Comparison of ENCODE assay signal across 27 mouse cellular contexts in genomic region chr1:91277480-91277879, GRCm38 (mm10). TPM values are rescaled to one million over a fixed set of nuclear protein-coding genes. Genes with fewer than 3 reads are reported as not detected.
"Had no signal": no experiment of that assay in that cellular context is flagged by ENCODE, and none has a peak within 500 bp of the region (broad histone marks: within the 10 kb centered on the region; RNA-seq: fewer than 3 reads in every experiment).

No protein-coding gene starts in this region.

- H3K4me1 ChIP-seq: heart, embryonic 12.5 days; hindbrain, embryonic 10.5 days; hindbrain, embryonic 12.5 days; hindbrain, embryonic 15.5 days; intestine, embryonic 15.5 days; limb, embryonic 13.5 days; limb, embryonic 15.5 days had no signal

- DNase-seq: gastrocnemius, adult 2 months; gastrocnemius, postnatal 10 days; gastrocnemius, postnatal 25 days; heart, adult 2 months; heart, postnatal 10 days; heart, postnatal 4 days; kidney, adult 11 months; kidney, adult 2 months; kidney, adult 9 months; kidney, postnatal 10 days; kidney, postnatal 25 days; kidney, postnatal 4 days had no signal

- ATAC-seq: forebrain, embryonic 16.5 days; hindbrain, postnatal 0 days; intestine, embryonic 15.5 days had no signal

- H3K9me3 ChIP-seq: heart, embryonic 12.5 days; hindbrain, embryonic 10.5 days; hindbrain, embryonic 12.5 days; hindbrain, embryonic 15.5 days; intestine, embryonic 15.5 days; limb, embryonic 13.5 days; limb, embryonic 15.5 days; liver, embryonic 15.5 days had no signal

- H3K9ac ChIP-seq: heart, embryonic 12.5 days; hindbrain, embryonic 12.5 days; hindbrain, embryonic 15.5 days; intestine, embryonic 15.5 days; limb, embryonic 13.5 days; limb, embryonic 15.5 days; liver, embryonic 15.5 days had no signal

- H3K27ac ChIP-seq: heart, adult 2 months; hindbrain, embryonic 10.5 days; hindbrain, embryonic 12.5 days; hindbrain, embryonic 15.5 days; hindbrain, postnatal 0 days; intestine, embryonic 15.5 days; layer of hippocampus, adult 2 months; left cerebral cortex, adult 2 months; limb, embryonic 13.5 days; limb, embryonic 15.5 days had no signal

- H3K4me2 ChIP-seq: heart, embryonic 12.5 days; hindbrain, embryonic 12.5 days; hindbrain, embryonic 15.5 days; intestine, embryonic 15.5 days; limb, embryonic 13.5 days; limb, embryonic 15.5 days; liver, embryonic 15.5 days had no signal

- H3K27me3 ChIP-seq: heart, embryonic 12.5 days; hindbrain, embryonic 12.5 days; hindbrain, embryonic 15.5 days; intestine, embryonic 15.5 days; limb, embryonic 13.5 days; limb, embryonic 15.5 days; liver, embryonic 15.5 days had no signal

- H3K4me3 ChIP-seq: gastrocnemius, adult 2 months; heart, adult 2 months; heart, embryonic 12.5 days; hindbrain, embryonic 10.5 days; hindbrain, embryonic 12.5 days; hindbrain, embryonic 15.5 days; intestine, embryonic 15.5 days; layer of hippocampus, adult 2 months; left cerebral cortex, adult 2 months; limb, embryonic 13.5 days; limb, embryonic 15.5 days; liver, embryonic 15.5 days had no signal

RNA-seq across cellular contexts. Expression of gene Espnl, which starts 44.4 kb away (rescaled TPM):
- total RNA-seq: gastrocnemius, adult 2 months; heart, adult 2 months; layer of hippocampus, postnatal 25 days; liver, adult 2 months had no signal
- polyA plus RNA-seq: heart, embryonic 14.5 days had no signal
